Mouse (Mus musculus): ENCODE results near the gene Dcaf1. TPM values are rescaled to one million over a fixed set of nuclear protein-coding genes. Genes with fewer than 3 reads are reported as not detected.

Dcaf1 gene
- 25.4 and 28.9 TPM in 2 replicates for polyA plus RNA-seq (2011; ENCODE audit: insufficient read length, low read depth, missing spikeins)

GRCm38 (mm10) chr9:106821618-106822380 lies at the start of gene Dcaf1:
Gene Dcaf1 (plus strand): TSS chr9:106821874.
- TF ChIP-seq POLR2A (IDR thresholded peaks at IDR 0.05; ENCODE audit: low read depth, low read length) (peak; percentile 79; the same call in 1 of the 2 replicates), CTCF (IDR thresholded peaks at IDR 0.05; ENCODE audit: borderline replicate concordance, insufficient read depth, low read length) (no peak)
- Histone ChIP-seq H3K4me1 (ENCODE audit: control insufficient read depth, insufficient read depth, low read length) (no peaks in the 10 kb centered on the region), H3K27ac (ENCODE audit: insufficient read depth, low read length) (peak within 1 kb of the TSS; percentile 51), H3K4me3 (ENCODE audit: insufficient read depth, low read length) (peak within 1 kb of the TSS; percentile 97)

GRCm38 (mm10) chr9:106776116-106776515 lies 45.6 kb upstream of the Dcaf1 start:
- Histone ChIP-seq H3K4me3 (ENCODE audit: insufficient read depth, low read length) (no peak overlapping the region), H3K27ac (ENCODE audit: insufficient read depth, low read length) (no peak overlapping the region)

GRCm38 (mm10) chr9:106777423-106777822 lies 44.3 kb upstream of the Dcaf1 start:
- no peaks in the 10 kb centered on the region for H3K4me1 ChIP-seq (ENCODE audit: control insufficient read depth, insufficient read depth, low read length)
- H3K27ac ChIP-seq (ENCODE audit: insufficient read depth, low read length): no peak overlapping the region
- no peak for TF ChIP-seq POLR2A (IDR thresholded peaks at IDR 0.05; ENCODE audit: low read depth, low read length)
- no peak for TF ChIP-seq CTCF (IDR thresholded peaks at IDR 0.05; ENCODE audit: borderline replicate concordance, insufficient read depth, low read length)
- no peak overlapping the region for H3K4me3 ChIP-seq (ENCODE audit: insufficient read depth, low read length)

More at GRCm38 (mm10) chr9:106776116-106776515, 45.6 kb upstream of the Dcaf1 start:
- H3K4me1 ChIP-seq (ENCODE audit: control insufficient read depth, insufficient read depth, low read length): no peaks in the 10 kb centered on the region
- no peak for TF ChIP-seq POLR2A (IDR thresholded peaks at IDR 0.05; ENCODE audit: low read depth, low read length)

- no peak overlapping the region for H3K4me3 ChIP-seq (ENCODE audit: insufficient read depth, low read length)
- TF ChIP-seq CTCF (IDR thresholded peaks at IDR 0.05; ENCODE audit: borderline replicate concordance, insufficient read depth, low read length) (no peak), POLR2A (IDR thresholded peaks at IDR 0.05; ENCODE audit: low read depth, low read length) (no peak)
Measured at GRCm38 (mm10) chr9:106778319-106778718, 43.4 kb upstream of the Dcaf1 start.

GRCm38 (mm10) chr9:106780086-106780485 lies 41.6 kb upstream of the Dcaf1 start:
- no peak overlapping the region for H3K4me3 ChIP-seq (ENCODE audit: insufficient read depth, low read length)
- TF ChIP-seq POLR2A (IDR thresholded peaks at IDR 0.05; ENCODE audit: low read depth, low read length): no peak
- TF ChIP-seq CTCF (IDR thresholded peaks at IDR 0.05; ENCODE audit: borderline replicate concordance, insufficient read depth, low read length): no peak

More at GRCm38 (mm10) chr9:106778319-106778718, 43.4 kb upstream of the Dcaf1 start:
- Histone ChIP-seq H3K4me1 (ENCODE audit: control insufficient read depth, insufficient read depth, low read length) (no peaks in the 10 kb centered on the region), H3K27ac (ENCODE audit: insufficient read depth, low read length) (no peak overlapping the region)

GRCm38 (mm10) chr9:106783554-106783953 lies 38.1 kb upstream of the Dcaf1 start:
- Histone ChIP-seq H3K4me1 (ENCODE audit: control insufficient read depth, insufficient read depth, low read length) (no peaks in the 10 kb centered on the region; the same call in 1 of the 2 replicates), H3K27ac (ENCODE audit: insufficient read depth, low read length) (no peak overlapping the region), H3K4me3 (ENCODE audit: insufficient read depth, low read length) (no peak overlapping the region)
- TF ChIP-seq CTCF (IDR thresholded peaks at IDR 0.05; ENCODE audit: borderline replicate concordance, insufficient read depth, low read length): no peak
- no peak for TF ChIP-seq POLR2A (IDR thresholded peaks at IDR 0.05; ENCODE audit: low read depth, low read length)

More at GRCm38 (mm10) chr9:106780086-106780485, 41.6 kb upstream of the Dcaf1 start:
- H3K4me1 ChIP-seq (ENCODE audit: control insufficient read depth, insufficient read depth, low read length): no peaks in the 10 kb centered on the region
- H3K27ac ChIP-seq (ENCODE audit: insufficient read depth, low read length): no peak overlapping the region

- Histone ChIP-seq H3K4me3 (ENCODE audit: insufficient read depth, low read length) (no peak overlapping the region), H3K4me1 (ENCODE audit: control insufficient read depth, insufficient read depth, low read length) (no peaks in the 10 kb centered on the region; the same call in 1 of the 2 replicates), H3K27ac (ENCODE audit: insufficient read depth, low read length) (no peak overlapping the region)
- TF ChIP-seq POLR2A (IDR thresholded peaks at IDR 0.05; ENCODE audit: low read depth, low read length) (no peak), CTCF (IDR thresholded peaks at IDR 0.05; ENCODE audit: borderline replicate concordance, insufficient read depth, low read length) (no peak)
Measured at GRCm38 (mm10) chr9:106785206-106785605, 36.5 kb upstream of the Dcaf1 start.

- TF ChIP-seq CTCF (IDR thresholded peaks at IDR 0.05; ENCODE audit: borderline replicate concordance, insufficient read depth, low read length): no peak
- TF ChIP-seq POLR2A (IDR thresholded peaks at IDR 0.05; ENCODE audit: low read depth, low read length): 0 out of 2 replicates have a peak, but pooled peaks have one; percentile 25
- Histone ChIP-seq H3K27ac (ENCODE audit: insufficient read depth, low read length) (peak overlapping the region; percentile 89), H3K4me3 (ENCODE audit: insufficient read depth, low read length) (peak overlapping the region; percentile 97), H3K4me1 (ENCODE audit: control insufficient read depth, insufficient read depth, low read length) (no peaks in the 10 kb centered on the region; the same call in 1 of the 2 replicates)
Measured at GRCm38 (mm10) chr9:106787979-106788811, 33.5 kb upstream of the Dcaf1 start.

- Histone ChIP-seq H3K4me3 (ENCODE audit: insufficient read depth, low read length) (peak within 1 kb of the TSS; percentile 97), H3K4me1 (ENCODE audit: control insufficient read depth, insufficient read depth, low read length) (no peaks in the 10 kb centered on the region; the same call in 1 of the 2 replicates), H3K27ac (ENCODE audit: insufficient read depth, low read length) (peak within 1 kb of the TSS; percentile 89)
- TF ChIP-seq CTCF (IDR thresholded peaks at IDR 0.05; ENCODE audit: borderline replicate concordance, insufficient read depth, low read length): no peak
- peak; percentile 59 for TF ChIP-seq POLR2A (IDR thresholded peaks at IDR 0.05; ENCODE audit: low read depth, low read length)
Measured at GRCm38 (mm10) chr9:106788812-106789321, 32.8 kb upstream of the Dcaf1 start, which contains the start of gene Rad54l2. Gene Rad54l2 (minus strand): TSS chr9:106789194.
